Mouse (Mus musculus) hindbrain, embryonic 11.5 days (tissue): Measurements from ENCODE around the gene Lrp6. TPM values are rescaled to one million over a fixed set of nuclear protein-coding genes. Genes with fewer than 3 reads are reported as not detected.

Source experiments
- ATAC-seq: fragments of 200-750 bp; cut with Nextera tagmentation; 2 replicates; pipeline ENCODE4 v1.8.0; 2017; ENCODE audit warnings: mild to moderate bottlenecking, moderate TSS enrichment, moderate library complexity; ENCODE audit not compliant: low FRiP score
- DNase-seq: peaks from one replicate; pipeline ENCODE4 v3.0.0-alpha.2; 2015; ENCODE audit warnings: low spot score
- H3K27ac ChIP-seq: fragments of 300-500 bp; sonication (generic); 2 replicates; pipeline ENCODE4 v1.5.1; 2014; ENCODE audit warnings: mild to moderate bottlenecking, low read depth, low read length
- H3K27me3 ChIP-seq: fragments of 300-500 bp; sonication (generic); 2 replicates; pipeline ENCODE4 v1.6.1; 2014; ENCODE audit warnings: mild to moderate bottlenecking, low read length, moderate library complexity, mixed read lengths; ENCODE audit not compliant: control insufficient read depth, insufficient read depth
- H3K36me3 ChIP-seq: fragments of 300-500 bp; sonication (generic); 2 replicates; pipeline ENCODE4 v1.6.1; 2014; ENCODE audit warnings: mild to moderate bottlenecking, low read length, moderate library complexity, mixed read lengths; ENCODE audit not compliant: control insufficient read depth, insufficient read depth
- H3K4me1 ChIP-seq: fragments of 300-500 bp; sonication (generic); replicated peaks from 2 replicates; pipeline ENCODE4 v1.6.1; 2014; ENCODE audit warnings: low read length, mixed read lengths; ENCODE audit not compliant: control insufficient read depth, insufficient read depth
- H3K4me2 ChIP-seq: fragments of 300-500 bp; sonication (generic); replicated peaks from 2 replicates; pipeline ENCODE4 v1.6.1; 2014; ENCODE audit warnings: mild to moderate bottlenecking, low read depth, low read length
- H3K4me3 ChIP-seq: fragments of 300-500 bp; sonication (generic); 2 replicates; pipeline ENCODE4 v1.5.1; 2014; ENCODE audit warnings: low read depth, low read length
- H3K9ac ChIP-seq: fragments of 300-500 bp; sonication (generic); 2 replicates; pipeline ENCODE4 v1.6.1; 2014; ENCODE audit warnings: low read depth, low read length
- H3K9me3 ChIP-seq: fragments of 300-500 bp; sonication (generic); 2 replicates; pipeline ENCODE4 v1.6.1; 2016; ENCODE audit warnings: low read length; ENCODE audit not compliant: control insufficient read depth
- WGBS: fragments of 180-500 bp; shearing (Covaris S2); extraction: QIAGEN DNeasy Blood & Tissue Kit; methylation state at CpG from one replicate; pipeline ENCODE4 v1.1.7; 2014; 5-methylcytosine and 5-hydroxymethylcytosine counted together
- polyA plus RNA-seq: library from polyadenylated mRNA; unstranded; fragments of >200 nt; fragmentation: Nextera tagmentation; extraction: Ambion mirVana; gene quantifications from 2 replicates; pipeline ENCODE4 v1.2.1, GENCODE M21; 2014

Lrp6 gene
- polyA plus RNA-seq, 1 experiment from 2014 or later: 37.1 TPM

- no peak for DNase-seq
- H3K9me3 ChIP-seq: no peaks in the 10 kb centered on the region
- H3K4me3 ChIP-seq: no peak overlapping the region
- no peaks in the 10 kb centered on the region for H3K4me1 ChIP-seq
- H3K4me2 ChIP-seq: no peak overlapping the region
- H3K27me3 ChIP-seq: no peaks in the 10 kb centered on the region
- WGBS: 83% methylated on average over 1 of the region's 1 CpGs
- no peak for ATAC-seq
- no peaks in the 10 kb centered on the region for H3K36me3 ChIP-seq
- H3K27ac ChIP-seq: no peak overlapping the region
- H3K9ac ChIP-seq: no peak overlapping the region
Measured at GRCm38 (mm10) chr6:134531950-134532349, 34.8 kb downstream of the Lrp6 start.

GRCm38 (mm10) chr6:134529340-134529739, 37.4 kb downstream of the Lrp6 start:
- H3K9ac ChIP-seq: no peak overlapping the region
- DNase-seq: no peak
- no peaks in the 10 kb centered on the region for H3K4me1 ChIP-seq
- no peak for ATAC-seq
- H3K27me3 ChIP-seq: no peaks in the 10 kb centered on the region
- H3K9me3 ChIP-seq: no peaks in the 10 kb centered on the region
- no peak overlapping the region for H3K4me3 ChIP-seq
- 91% methylated on average over 4 of the region's 4 CpGs for WGBS
- no peak overlapping the region for H3K27ac ChIP-seq
- H3K4me2 ChIP-seq: no peak overlapping the region
- H3K36me3 ChIP-seq: no peaks in the 10 kb centered on the region

GRCm38 (mm10) chr6:134528396-134528795, 38.4 kb downstream of the Lrp6 start:
- Histone ChIP-seq H3K27ac (no peak overlapping the region), H3K9ac (no peak overlapping the region), H3K4me1 (no peaks in the 10 kb centered on the region), H3K27me3 (no peaks in the 10 kb centered on the region), H3K4me2 (no peak overlapping the region), H3K9me3 (no peaks in the 10 kb centered on the region), H3K4me3 (no peak overlapping the region), H3K36me3 (no peaks in the 10 kb centered on the region)
- ATAC-seq (no peak), DNase-seq (no peak)
- 98% methylated on average over 7 of the region's 7 CpGs for WGBS

GRCm38 (mm10) chr6:134527596-134528128, 39.1 kb downstream of the Lrp6 start:
- no peak overlapping the region for H3K9ac ChIP-seq
- no peak overlapping the region for H3K27ac ChIP-seq
- ATAC-seq (no peak), DNase-seq (no peak)
- H3K4me2 ChIP-seq: no peak overlapping the region
- no peaks in the 10 kb centered on the region for H3K36me3 ChIP-seq
- no peaks in the 10 kb centered on the region for H3K4me1 ChIP-seq
- H3K27me3 ChIP-seq: no peaks in the 10 kb centered on the region
- H3K9me3 ChIP-seq: no peaks in the 10 kb centered on the region
- no peak overlapping the region for H3K4me3 ChIP-seq
- 48% methylated on average over 6 of the region's 6 CpGs for WGBS

- WGBS: 74% methylated on average over 10 of the region's 10 CpGs
- H3K9me3 ChIP-seq: no peaks in the 10 kb centered on the region
- ATAC-seq: no peak
- no peak for DNase-seq
- no peak overlapping the region for H3K9ac ChIP-seq
- H3K27ac ChIP-seq: no peak overlapping the region
- no peaks in the 10 kb centered on the region for H3K4me1 ChIP-seq
- no peaks in the 10 kb centered on the region for H3K27me3 ChIP-seq
- no peaks in the 10 kb centered on the region for H3K36me3 ChIP-seq
- H3K4me3 ChIP-seq: no peak overlapping the region
- H3K4me2 ChIP-seq: no peak overlapping the region
Measured at GRCm38 (mm10) chr6:134526821-134527595, 39.8 kb downstream of the Lrp6 start.

- Histone ChIP-seq H3K9me3 (no peaks in the 10 kb centered on the region), H3K4me3 (no peak overlapping the region), H3K27ac (no peak overlapping the region), H3K9ac (no peak overlapping the region), H3K27me3 (no peaks in the 10 kb centered on the region), H3K4me1 (no peaks in the 10 kb centered on the region), H3K36me3 (no peaks in the 10 kb centered on the region), H3K4me2 (no peak overlapping the region)
- DNase-seq (no peak), ATAC-seq (no peak)
- 95% methylated on average over 5 of the region's 5 CpGs for WGBS
Measured at GRCm38 (mm10) chr6:134526275-134526674, 40.5 kb downstream of the Lrp6 start.

GRCm38 (mm10) chr6:134521411-134521810, 45.4 kb downstream of the Lrp6 start:
- Histone ChIP-seq H3K4me1 (no peaks in the 10 kb centered on the region), H3K36me3 (no peaks in the 10 kb centered on the region), H3K27me3 (no peaks in the 10 kb centered on the region), H3K4me2 (no peak overlapping the region), H3K4me3 (no peak overlapping the region), H3K9ac (no peak overlapping the region), H3K9me3 (no peaks in the 10 kb centered on the region), H3K27ac (no peak overlapping the region)
- DNase-seq (no peak), ATAC-seq (no peak)
- 89% methylated on average over 10 of the region's 10 CpGs for WGBS

GRCm38 (mm10) chr6:134520821-134521220, 45.9 kb downstream of the Lrp6 start:
- no peaks in the 10 kb centered on the region for H3K4me1 ChIP-seq
- no peak overlapping the region for H3K9ac ChIP-seq
- no peak overlapping the region for H3K4me2 ChIP-seq
- no peaks in the 10 kb centered on the region for H3K36me3 ChIP-seq
- no peak overlapping the region for H3K27ac ChIP-seq
- no peaks in the 10 kb centered on the region for H3K9me3 ChIP-seq
- WGBS: 78% methylated on average over 3 of the region's 3 CpGs
- H3K4me3 ChIP-seq: no peak overlapping the region
- no peak for ATAC-seq
- no peak for DNase-seq
- no peaks in the 10 kb centered on the region for H3K27me3 ChIP-seq

GRCm38 (mm10) chr6:134518450-134518849, 48.3 kb downstream of the Lrp6 start:
- ATAC-seq: no peak
- WGBS: 88% methylated on average over 5 of the region's 5 CpGs
- Histone ChIP-seq H3K27me3 (no peaks in the 10 kb centered on the region), H3K9me3 (no peaks in the 10 kb centered on the region), H3K27ac (no peak overlapping the region), H3K9ac (no peak overlapping the region), H3K4me1 (no peaks in the 10 kb centered on the region), H3K4me3 (no peak overlapping the region), H3K4me2 (no peak overlapping the region), H3K36me3 (no peaks in the 10 kb centered on the region)
- DNase-seq: no peak
